Mouse (Mus musculus) heart, postnatal 0 days (tissue): ENCODE data around the gene Bbof1. TPM values are rescaled to one million over a fixed set of nuclear protein-coding genes. Genes with fewer than 3 reads are reported as not detected.

ENCODE experiments used
- ATAC-seq: fragments of 200-750 bp; cut with Nextera tagmentation; 2 replicates; pipeline ENCODE4 v1.8.0; 2017; ENCODE audit warnings: low read depth, moderate number of reproducible peaks, moderate library complexity; ENCODE audit not compliant: insufficient read depth
- DNase-seq: peaks from one replicate; pipeline ENCODE4 v3.0.0-alpha.2; 2016; ENCODE audit warnings: low spot score
- H3K27ac ChIP-seq: fragments of 300-500 bp; sonication (generic); 2 replicates; pipeline ENCODE4 v1.5.1; 2014; ENCODE audit warnings: low read depth, mild to moderate bottlenecking
- H3K27me3 ChIP-seq: fragments of 300-500 bp; sonication (generic); 2 replicates; pipeline ENCODE4 v1.6.1; 2014; ENCODE audit warnings: low read length, mixed read lengths; ENCODE audit not compliant: control insufficient read depth, insufficient read depth
- H3K36me3 ChIP-seq: fragments of 300-500 bp; sonication (generic); replicated peaks from 2 replicates; pipeline ENCODE4 v1.6.1; 2014; ENCODE audit warnings: low read length, mixed read lengths; ENCODE audit not compliant: control insufficient read depth, insufficient read depth
- H3K4me1 ChIP-seq: fragments of 300-500 bp; sonication (generic); 2 replicates; pipeline ENCODE4 v1.6.1; 2014; ENCODE audit warnings: antibody characterized with exemption; ENCODE audit not compliant: control insufficient read depth, insufficient read depth
- H3K4me2 ChIP-seq: fragments of 300-500 bp; sonication (generic); 2 replicates; pipeline ENCODE4 v1.6.1; 2014; ENCODE audit warnings: low read depth, mild to moderate bottlenecking, low read length, moderate library complexity
- H3K4me3 ChIP-seq: fragments of 300-500 bp; sonication (generic); 2 replicates; pipeline ENCODE4 v1.5.1; 2014; ENCODE audit warnings: low read depth, low read length
- H3K9ac ChIP-seq: fragments of 300-500 bp; sonication (generic); replicated peaks from 2 replicates; pipeline ENCODE4 v1.6.1; 2014; ENCODE audit warnings: low read depth, low read length, mixed read lengths
- H3K9me3 ChIP-seq: fragments of 300-500 bp; sonication (generic); replicated peaks from 2 replicates; pipeline ENCODE4 v1.6.1; 2016; ENCODE audit warnings: low read length; ENCODE audit not compliant: control insufficient read depth
- CTCF ChIP-seq: IDR thresholded peaks from 2 replicates; pipeline ENCODE4 v1.5.1; 2016; ENCODE audit warnings: antibody characterized with exemption, control low read depth, low read depth
- EP300 ChIP-seq: IDR thresholded peaks from 2 replicates; pipeline ENCODE4 v1.6.1; 2016; ENCODE audit warnings: antibody characterized with exemption, low read depth
- WGBS: fragments of 180-500 bp; shearing (Covaris S2); extraction: QIAGEN DNeasy Blood & Tissue Kit; methylation state at CpG from one replicate; pipeline ENCODE4 v1.1.7; 2014; 5-methylcytosine and 5-hydroxymethylcytosine counted together
- polyA plus RNA-seq: library from polyadenylated mRNA; unstranded; fragments of >200 nt; fragmentation: Nextera tagmentation; extraction: Ambion mirVana; gene quantifications from 2 replicates; pipeline ENCODE4 v1.2.1, GENCODE M21; 2015
- total RNA-seq: library from RNA; depleted of rRNA; stranded (reverse); fragments of >200 nt; gene quantifications from 2 replicates; pipeline ENCODE4 v1.2.3, GENCODE M21; 2014; ENCODE audit warnings: low replicate concordance; rRNA removed

The Bbof1 gene
- total and polyA plus RNA-seq, 2 experiments from 2014 or later = 0.04 to 1.3 TPM

- ATAC-seq = peak; percentile 63; the same call in 1 of the 2 replicates
- peak; percentile 17 for DNase-seq
- H3K27ac ChIP-seq = no peak overlapping the region
- peaks cover 11% of the 10 kb centered on the region; the same call in 1 of the 2 replicates for H3K36me3 ChIP-seq
- H3K27me3 ChIP-seq = no peaks in the 10 kb centered on the region
- WGBS = 27% methylated on average over 8 of the region's 8 CpGs
- 0 out of 2 replicates have a peak, but pooled peaks cover 8% of the 10 kb centered on the region for H3K4me1 ChIP-seq
- no peak for TF ChIP-seq CTCF
- no peak for TF ChIP-seq EP300
- H3K9ac ChIP-seq = no peak overlapping the region
- no peaks in the 10 kb centered on the region for H3K9me3 ChIP-seq
- no peak overlapping the region for H3K4me3 ChIP-seq
- H3K4me2 ChIP-seq = no peak overlapping the region
These were observed 78.6 kb downstream of the Bbof1 start for GRCm38 (mm10) chr12:84487324-84488056.

Other genes starting within 250 kb of the Bbof1 start
- 13.5 and 14.5 TPM in 2 replicates for gene Elmsan1, start 190.2 kb upstream of the Bbof1 start, total RNA-seq
- 3.5 and 3.6 TPM in 2 replicates for gene Elmsan1, start 190.2 kb upstream of the Bbof1 start, polyA plus RNA-seq
- gene Ptgr2, start 123.8 kb upstream of the Bbof1 start, total RNA-seq = 104 and 105 TPM in 2 replicates
- gene Ptgr2, start 123.8 kb upstream of the Bbof1 start, polyA plus RNA-seq = 141 and 154 TPM in 2 replicates
- gene Zfp410, start 92.2 kb upstream of the Bbof1 start, total RNA-seq = 36.9 and 37.7 TPM in 2 replicates
- gene Zfp410, start 92.2 kb upstream of the Bbof1 start, polyA plus RNA-seq = 36.3 and 38.5 TPM in 2 replicates
- 271 and 278 TPM in 2 replicates for gene Coq6, start 47.4 kb upstream of the Bbof1 start, total RNA-seq
- gene Coq6, start 47.4 kb upstream of the Bbof1 start, polyA plus RNA-seq = 102 and 105 TPM in 2 replicates
- 3.4 and 4.0 TPM in 2 replicates for gene Fam161b, start 47.2 kb upstream of the Bbof1 start, total RNA-seq
- 5.6 and 6.0 TPM in 2 replicates for gene Fam161b, start 47.2 kb upstream of the Bbof1 start, polyA plus RNA-seq
- gene Entpd5, start within 50 bp of the Bbof1 start, total RNA-seq = 37.6 and 59.8 TPM in 2 replicates
- 37.5 and 40.5 TPM in 2 replicates for gene Entpd5, start within 50 bp of the Bbof1 start, polyA plus RNA-seq
- gene Rnf113a2, start 8.1 kb downstream of the Bbof1 start, total RNA-seq = 9.4 and 14.1 TPM in 2 replicates
- gene Rnf113a2, start 8.1 kb downstream of the Bbof1 start, polyA plus RNA-seq = 20.9 and 22.1 TPM in 2 replicates
- 80.0 and 80.1 TPM in 2 replicates for gene Aldh6a1, start 41.9 kb downstream of the Bbof1 start, total RNA-seq
- 71.9 and 74.9 TPM in 2 replicates for gene Aldh6a1, start 41.9 kb downstream of the Bbof1 start, polyA plus RNA-seq
- gene Lin52, start 42.4 kb downstream of the Bbof1 start, total RNA-seq = 11.1 and 23.7 TPM in 2 replicates
- gene Lin52, start 42.4 kb downstream of the Bbof1 start, polyA plus RNA-seq = 12.4 and 14.3 TPM in 2 replicates
- gene Vsx2, start 160.7 kb downstream of the Bbof1 start, total RNA-seq = not detected in 2 replicates
- not detected in 2 replicates for gene Vsx2, start 160.7 kb downstream of the Bbof1 start, polyA plus RNA-seq
- 8.2 and 8.7 TPM in 2 replicates for gene Abcd4, start 208.3 kb downstream of the Bbof1 start, total RNA-seq
- 7.1 and 8.5 TPM in 2 replicates for gene Abcd4, start 208.3 kb downstream of the Bbof1 start, polyA plus RNA-seq
- gene Vrtn, start 231.9 kb downstream of the Bbof1 start, total RNA-seq = not detected in 2 replicates
- gene Vrtn, start 231.9 kb downstream of the Bbof1 start, polyA plus RNA-seq = not detected in 2 replicates